Mouse (Mus musculus): ENCODE results near the gene Selenow. TPM values are rescaled to one million over a fixed set of nuclear protein-coding genes. Genes with fewer than 3 reads are reported as not detected.

Gene Selenow
- total RNA-seq (2021): 100 to 1,000 TPM; 179 to 265 TPM
- long read RNA-seq, experiment 1, transcript Selenow-201 (6 exons, 736 nt): major isoform, 61 of 64 reads
- long read RNA-seq, experiment 1, partial matches to known transcripts: 1 of 64 reads
- long read RNA-seq, experiment 1, other reads (novel, unspliced or antisense): 2 of 64 reads
- long read RNA-seq, experiment 2, transcript Selenow-201 (6 exons, 736 nt): major isoform, 108 of 123 reads
- long read RNA-seq, experiment 2, partial matches to known transcripts: 9 of 123 reads
- long read RNA-seq, experiment 2, other reads (novel, unspliced or antisense): 6 of 123 reads

DNA sequence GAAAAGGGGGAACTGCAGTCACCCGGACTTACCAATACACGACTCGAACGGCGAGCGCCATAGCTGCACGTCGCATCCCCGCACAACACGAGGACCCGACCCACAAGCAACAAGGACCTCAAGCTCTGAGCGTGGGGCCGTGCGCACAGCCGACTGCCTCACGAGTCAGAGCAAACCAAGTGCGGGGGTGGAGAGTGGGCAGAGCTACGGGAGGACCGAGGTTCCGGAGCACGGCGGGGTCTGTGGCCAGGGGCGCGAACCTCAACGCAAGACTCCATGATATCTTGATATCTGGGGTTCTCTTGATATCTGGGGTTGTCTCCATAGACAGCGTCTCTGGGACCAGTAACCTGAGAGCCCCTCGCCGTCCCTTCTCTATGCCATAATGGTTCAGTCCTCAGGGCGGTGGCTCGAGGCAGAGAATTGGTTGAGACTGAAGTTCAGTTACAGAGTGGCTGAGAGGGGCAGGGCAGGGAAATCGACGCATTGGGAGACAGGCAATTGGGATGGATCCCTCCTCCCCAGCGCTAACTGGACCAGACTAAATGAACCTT, at the start of gene Selenow:
Gene Selenow, minus strand, starts transcription at position 183 of the 554 bp plus-strand sequence.
- peak; percentile 84 to 89 for DNase-seq (ENCODE audit: low spot score in 2 of 2)

DNA sequence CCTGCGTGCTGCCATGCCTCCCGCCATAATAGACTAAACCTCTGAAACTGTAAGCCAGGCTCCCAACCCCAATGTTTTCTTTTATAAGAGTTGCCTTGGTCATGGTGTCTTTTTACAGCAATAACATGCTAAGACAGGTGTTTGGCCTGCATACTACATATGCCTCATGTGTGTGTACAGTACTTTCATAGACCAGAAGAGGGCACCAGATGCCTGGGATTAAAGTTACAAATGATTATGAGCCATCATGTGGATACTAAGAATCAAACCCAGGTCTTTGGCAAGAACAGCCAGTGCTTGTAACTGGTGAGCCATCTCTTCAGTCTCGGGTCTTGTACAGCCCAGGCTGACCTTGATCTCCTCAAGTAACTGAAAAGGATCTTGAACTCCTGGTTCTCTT, 47.5 kb upstream of the Selenow start:
- DNase-seq (ENCODE audit: low spot score in 2 of 2): no peak

GRCm38 (mm10) chr7:15968322-15968721, 46.1 kb upstream of the Selenow start:
- no peak for DNase-seq (ENCODE audit: low spot score in 2 of 2)

DNA sequence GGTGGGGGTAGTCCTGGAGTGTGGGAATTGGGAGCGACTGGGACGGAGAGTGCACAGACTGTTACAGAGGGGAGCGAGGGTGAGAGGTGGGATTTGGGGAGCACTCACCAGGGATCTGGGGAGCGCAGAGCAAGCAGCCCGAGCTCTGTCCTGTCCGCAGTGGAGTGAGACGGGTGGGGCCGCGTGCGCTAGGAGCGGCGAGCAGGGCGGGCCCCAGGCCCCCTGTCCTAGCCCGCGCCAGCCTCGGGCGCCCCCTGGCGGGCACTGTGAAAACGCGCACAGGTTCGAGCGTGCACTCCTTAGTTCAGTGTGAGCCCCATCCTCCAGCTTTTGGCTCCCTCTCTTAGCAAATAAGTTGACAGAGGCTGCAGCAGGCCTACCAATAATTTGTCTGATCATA, 45.1 kb upstream of the Selenow start, which contains the start of gene Ehd2:
Gene Ehd2, minus strand, starts transcription at position 256 of the 400 bp plus-strand sequence.
- peak; percentile 82 to 84 for DNase-seq (ENCODE audit: low spot score in 2 of 2)

DNA sequence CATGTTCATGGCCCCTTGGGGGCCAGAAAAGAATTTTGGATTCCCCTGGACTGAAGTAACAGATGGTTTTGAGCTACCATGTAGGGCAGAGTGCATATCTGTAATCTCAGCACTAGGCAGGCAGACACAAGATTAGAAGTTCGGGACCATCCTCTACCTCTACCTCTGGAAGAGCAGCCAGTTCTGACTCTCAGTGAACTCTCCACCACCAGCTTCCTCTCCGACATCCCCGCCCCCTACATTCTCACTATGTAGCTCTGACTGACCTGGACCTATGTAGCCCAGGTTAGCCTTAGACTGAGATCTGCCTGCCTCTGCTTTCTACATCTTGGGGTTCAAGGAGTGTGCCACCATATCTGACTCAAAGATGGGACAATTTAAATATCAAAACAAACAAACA, 44.3 kb upstream of the Selenow start:
- no peak for DNase-seq (ENCODE audit: low spot score in 2 of 2)

DNA sequence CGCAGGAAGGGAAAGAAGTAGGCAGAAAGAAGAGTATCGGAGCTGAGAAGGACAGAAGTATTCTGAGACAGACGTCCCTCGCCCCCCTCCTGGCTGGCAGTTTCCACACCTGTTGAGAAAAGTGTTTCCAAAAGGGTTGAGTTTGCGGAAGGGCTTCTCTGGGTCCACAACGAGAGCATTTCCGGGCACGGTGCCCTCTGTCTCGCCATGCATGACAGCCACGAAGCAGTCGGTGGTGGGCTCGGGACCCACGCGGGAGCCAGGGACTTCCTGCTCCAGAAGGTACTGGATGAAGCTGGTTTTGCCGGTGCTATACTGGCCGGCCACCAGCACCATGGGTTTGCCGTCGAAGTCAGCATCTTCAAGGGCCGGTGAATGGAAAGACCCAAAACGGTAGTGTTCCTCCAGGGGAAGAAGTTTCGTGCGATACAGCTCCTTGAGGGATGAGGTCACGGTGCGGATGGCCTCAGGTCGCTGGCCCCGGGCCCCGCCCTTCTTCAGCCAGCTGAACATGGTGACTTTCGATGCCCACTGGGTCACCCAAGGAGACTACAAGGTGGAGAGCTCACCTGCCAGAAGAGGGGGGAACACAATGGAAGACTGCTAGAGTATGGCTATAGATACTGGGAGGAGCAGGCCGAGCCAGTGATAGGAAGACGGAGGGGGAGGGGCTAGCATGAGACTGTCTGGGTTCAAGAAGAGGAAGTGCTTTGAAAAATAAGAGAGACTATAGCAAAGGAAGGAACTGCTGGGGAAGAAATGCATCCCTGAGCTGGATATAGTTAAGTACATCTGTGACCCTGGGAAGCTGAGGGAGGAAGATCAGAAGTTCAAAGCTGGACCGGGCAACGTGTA, 41.8 kb upstream of the Selenow start:
- no peak for DNase-seq (ENCODE audit: low spot score in 2 of 2)

GRCm38 (mm10) chr7:15962311-15963288, 40.4 kb upstream of the Selenow start:
- peak; percentile 59 to 75 for DNase-seq (ENCODE audit: low spot score in 2 of 2)

DNA sequence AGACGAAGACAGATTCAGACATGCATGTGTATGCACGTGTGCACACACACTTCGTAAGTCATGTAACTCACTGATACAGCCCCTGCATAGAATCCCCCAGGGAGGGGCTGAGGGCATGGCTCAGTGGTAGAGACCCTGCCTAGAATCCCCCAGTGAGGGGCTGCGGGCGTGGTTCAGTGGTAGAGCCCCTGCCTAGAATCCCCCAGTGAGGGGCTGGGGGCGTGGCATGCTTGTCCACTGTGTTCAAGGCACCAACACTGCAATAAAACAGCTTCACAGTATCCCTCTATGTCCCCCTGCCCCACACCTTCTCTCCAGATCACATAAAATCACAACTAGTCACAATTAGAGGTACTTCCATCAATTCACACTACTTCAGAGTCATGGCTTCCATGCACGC, 39.6 kb upstream of the Selenow start:
- DNase-seq (ENCODE audit: low spot score in 2 of 2): no peak

DNA sequence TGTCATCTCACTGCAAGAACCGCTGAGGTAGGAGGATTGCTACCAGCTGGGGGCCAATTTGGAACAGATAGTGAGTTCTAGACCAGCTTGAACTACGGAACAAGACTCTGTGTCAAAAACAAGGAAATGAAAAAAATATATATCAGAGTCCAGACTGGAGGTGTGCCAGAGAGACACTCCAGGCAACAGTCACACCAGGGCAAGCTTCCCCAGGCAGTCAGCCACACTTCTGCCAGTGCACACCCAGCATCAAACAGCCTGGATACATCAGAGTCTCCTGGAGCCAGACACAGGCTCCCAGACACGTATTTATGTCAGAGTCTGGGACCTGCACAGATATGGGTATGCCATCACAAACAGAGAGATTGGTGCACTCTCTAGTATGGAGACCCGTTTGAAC, 39.0 kb upstream of the Selenow start:
- no peak for DNase-seq (ENCODE audit: low spot score in 2 of 2)

DNA sequence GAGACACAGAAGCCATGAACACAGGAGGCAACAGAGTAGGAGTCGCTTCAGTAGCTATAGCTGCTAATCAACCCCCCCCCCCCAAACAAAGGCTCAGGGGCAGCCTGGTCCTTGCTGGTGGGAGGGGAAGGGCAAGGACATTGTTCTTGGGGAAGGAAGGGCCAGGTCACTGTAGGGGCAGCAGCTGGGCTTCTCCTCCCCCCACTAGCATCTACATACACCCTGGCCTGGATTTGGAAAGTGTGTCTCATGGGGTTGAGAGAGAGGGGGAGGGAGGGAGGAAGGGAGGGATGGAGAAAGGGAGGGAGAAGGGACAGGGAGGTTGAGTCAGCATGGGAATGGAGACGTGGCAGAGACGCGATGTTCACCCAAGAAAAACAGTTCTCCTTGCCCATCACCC, 38.5 kb upstream of the Selenow start:
- DNase-seq (ENCODE audit: low spot score in 2 of 2): no peak

DNA sequence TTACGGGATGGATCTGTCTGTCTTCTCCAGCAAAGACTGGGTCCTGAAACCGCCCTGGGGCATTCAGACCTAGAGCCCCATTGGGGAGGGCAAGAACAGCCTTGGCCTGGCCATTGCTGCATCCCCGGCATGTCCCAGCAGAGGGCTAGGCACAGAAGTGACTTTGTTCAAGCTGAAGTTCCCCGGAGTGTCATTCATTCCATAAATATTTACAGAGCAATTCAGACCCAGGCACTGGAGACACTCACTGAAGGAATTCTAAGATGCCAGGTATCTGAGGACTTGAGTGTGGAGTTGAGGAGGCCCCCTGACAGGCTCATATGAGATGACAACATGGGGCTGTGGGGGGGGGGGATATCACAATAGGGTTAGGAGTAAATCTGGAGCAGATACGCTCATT, 33.9 kb upstream of the Selenow start:
- no peak for DNase-seq (ENCODE audit: low spot score in 2 of 2)

DNA sequence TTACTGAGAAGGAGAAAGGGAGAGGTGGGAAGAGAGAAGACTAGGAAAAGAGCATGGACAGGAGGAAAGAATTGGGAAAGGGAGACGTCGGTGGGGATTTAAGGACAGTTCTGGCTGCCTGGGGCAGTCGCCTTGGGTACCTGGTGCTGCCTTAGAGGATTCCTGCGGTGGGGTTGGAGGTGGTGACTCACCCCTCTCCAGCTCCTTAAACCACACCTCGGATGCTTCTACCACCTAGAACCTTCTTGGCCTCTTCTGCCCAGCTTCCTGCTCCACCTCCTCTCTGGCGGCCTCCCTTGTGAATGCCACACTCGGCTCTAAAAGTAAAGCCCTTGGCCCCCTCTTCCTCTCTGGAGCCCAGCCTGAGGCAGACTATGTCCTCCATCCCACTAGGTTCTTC, 33.3 kb upstream of the Selenow start:
- DNase-seq (ENCODE audit: low spot score in 2 of 2): no peak

GRCm38 (mm10) chr7:15954978-15955443, 32.8 kb upstream of the Selenow start:
- DNase-seq (ENCODE audit: low spot score in 2 of 2): no peak

DNA sequence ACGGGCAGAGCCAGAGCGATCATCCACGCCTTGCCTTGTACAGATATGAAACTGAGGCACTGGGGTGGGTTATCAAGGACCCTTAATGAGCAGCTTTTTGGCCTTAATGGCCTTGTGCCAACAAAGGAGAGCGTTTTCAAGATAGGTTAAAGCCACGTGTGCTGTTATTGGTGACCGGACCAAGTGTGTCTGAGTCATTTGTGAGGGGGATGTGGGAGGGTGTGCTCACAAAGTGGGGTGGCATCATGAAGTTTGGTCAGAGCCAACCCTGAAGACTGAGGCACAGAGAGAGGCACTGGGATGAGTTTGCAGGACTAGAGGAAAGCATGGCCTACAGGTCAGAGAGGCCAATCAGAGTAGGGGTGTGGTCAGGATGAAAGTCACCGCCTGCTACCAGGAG, 32.2 kb upstream of the Selenow start:
- no peak for DNase-seq (ENCODE audit: low spot score in 2 of 2)

- no peak for DNase-seq (ENCODE audit: low spot score in 2 of 2)
These were observed 31.3 kb upstream of the Selenow start for GRCm38 (mm10) chr7:15953307-15954074.

DNA sequence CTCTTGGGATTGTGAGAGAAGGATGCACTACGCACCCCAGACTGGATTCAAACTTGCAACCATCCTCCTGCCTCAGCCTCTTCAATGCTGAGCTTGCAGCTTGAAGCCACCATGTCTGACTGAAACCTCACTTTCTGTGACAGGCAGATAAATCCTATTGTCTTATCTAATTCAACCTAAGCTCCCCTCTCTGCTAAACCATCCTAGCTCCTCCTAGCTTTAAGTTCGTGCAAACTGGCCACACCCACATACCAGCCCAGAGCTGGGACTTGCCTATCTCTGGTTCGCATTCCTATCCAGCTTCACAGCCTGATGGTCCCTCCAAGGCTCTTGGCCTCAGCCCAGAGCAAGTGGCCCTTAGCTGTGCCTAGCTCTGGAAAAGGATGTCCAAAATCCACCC, 30.2 kb upstream of the Selenow start:
- no peak for DNase-seq (ENCODE audit: low spot score in 2 of 2)

DNA sequence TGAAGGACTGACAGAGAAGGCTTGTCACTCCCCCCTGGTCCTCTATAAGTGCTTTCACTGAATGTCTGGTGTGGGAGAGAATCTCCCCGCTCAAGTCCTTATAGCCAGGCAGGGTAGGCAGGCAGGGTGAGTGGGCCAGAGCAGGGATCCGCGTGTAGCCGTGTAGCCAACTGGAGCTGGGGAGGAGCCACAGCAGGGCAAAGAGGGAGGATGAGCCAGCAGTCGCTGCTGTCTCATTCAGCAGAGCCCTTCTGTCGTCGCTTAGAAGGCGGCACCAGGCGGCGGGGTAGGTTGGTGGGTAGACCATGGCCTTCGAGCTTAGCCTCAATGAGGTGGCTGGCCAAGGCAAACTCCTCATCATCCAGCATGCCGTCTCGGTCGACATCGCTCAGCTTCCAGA, 27.8 kb upstream of the Selenow start:
- DNase-seq (ENCODE audit: low spot score in 2 of 2): no peak

DNA sequence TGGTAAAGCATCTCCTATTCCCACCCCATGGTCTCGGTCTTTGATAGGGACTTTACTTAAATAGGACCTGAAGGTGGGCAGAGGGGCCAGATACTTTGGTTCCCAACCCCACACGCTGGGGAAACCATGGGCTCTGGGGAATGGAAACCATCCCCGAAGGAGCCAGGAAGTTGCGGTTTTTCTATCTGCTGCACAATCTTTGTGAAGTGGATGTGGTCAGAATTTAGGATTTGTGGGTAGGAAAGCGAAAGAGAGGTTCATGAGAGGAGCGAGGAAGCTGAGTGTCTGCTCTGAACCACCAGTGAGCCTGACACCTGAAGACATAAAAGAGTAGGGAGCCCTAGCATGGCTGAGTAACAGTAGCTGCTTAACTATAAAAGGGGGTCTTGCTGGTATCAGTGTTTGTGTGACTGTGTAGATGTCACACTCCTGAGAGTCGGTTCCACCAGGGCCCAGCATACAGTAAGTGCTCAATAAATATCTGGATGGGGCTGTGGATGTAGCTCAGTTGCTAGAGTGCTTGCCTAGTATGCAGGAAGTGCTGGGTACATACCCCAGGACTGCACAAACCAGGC, 27.1 kb upstream of the Selenow start:
- no peak for DNase-seq (ENCODE audit: low spot score in 2 of 2)

DNA sequence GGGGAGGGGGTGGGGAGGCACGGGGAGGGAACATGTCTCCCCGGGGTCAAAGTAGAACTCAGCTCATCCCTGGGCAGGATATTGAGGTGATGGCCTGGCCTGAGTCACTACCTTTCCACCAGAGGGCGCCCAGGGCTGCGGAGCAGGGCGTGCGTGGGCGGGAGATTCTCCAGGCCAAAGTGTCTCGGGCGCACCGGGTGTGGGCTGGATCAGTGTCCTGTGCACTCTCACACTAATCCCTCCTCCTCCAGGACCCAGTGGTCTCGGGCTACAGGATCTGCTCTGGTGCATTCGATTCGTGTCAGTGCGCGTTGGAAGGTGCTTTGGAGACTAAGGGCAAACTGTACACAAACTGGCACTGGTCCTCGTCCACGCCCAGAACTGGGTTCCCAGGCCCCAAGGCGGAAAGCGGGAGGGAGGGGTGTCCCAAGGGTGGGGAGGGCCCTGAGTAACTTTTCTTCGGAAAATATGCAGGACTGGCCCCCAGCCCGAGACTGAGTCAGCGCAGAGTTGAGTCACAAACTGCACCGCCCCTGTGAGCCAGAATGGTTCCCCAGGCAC, 26.3 kb upstream of the Selenow start:
- DNase-seq (ENCODE audit: low spot score in 2 of 2): peak; percentile 84 to 91

All from adrenal gland, adult 18-20 months (tissue).